Mouse (Mus musculus) bone marrow macrophage, adult 2 months (primary cell): ENCODE results near the gene Syt1.

Experiments used
- CTCF ChIP-seq: IDR thresholded peaks from 2 replicates; pipeline ENCODE4 v1.5.1; 2012; ENCODE audit warnings: low read depth, mild to moderate bottlenecking, low read length, moderate library complexity
- POLR2A ChIP-seq: IDR thresholded peaks from 2 replicates; pipeline ENCODE4 v1.6.1; 2012; ENCODE audit warnings: mild to moderate bottlenecking, low read depth, low read length, borderline replicate concordance

- TF ChIP-seq CTCF (no peak), POLR2A (no peak)
Observed at GRCm38 (mm10) chr10:108532283-108532682, 478.5 kb downstream of the Syt1 start.
